Mouse (Mus musculus): ENCODE measurements around the gene Rhbdl2. TPM values are rescaled to one million over a fixed set of nuclear protein-coding genes. Genes with fewer than 3 reads are reported as not detected.

Gene Rhbdl2
- total RNA-seq (2023): not detected in 4 replicates

DNA sequence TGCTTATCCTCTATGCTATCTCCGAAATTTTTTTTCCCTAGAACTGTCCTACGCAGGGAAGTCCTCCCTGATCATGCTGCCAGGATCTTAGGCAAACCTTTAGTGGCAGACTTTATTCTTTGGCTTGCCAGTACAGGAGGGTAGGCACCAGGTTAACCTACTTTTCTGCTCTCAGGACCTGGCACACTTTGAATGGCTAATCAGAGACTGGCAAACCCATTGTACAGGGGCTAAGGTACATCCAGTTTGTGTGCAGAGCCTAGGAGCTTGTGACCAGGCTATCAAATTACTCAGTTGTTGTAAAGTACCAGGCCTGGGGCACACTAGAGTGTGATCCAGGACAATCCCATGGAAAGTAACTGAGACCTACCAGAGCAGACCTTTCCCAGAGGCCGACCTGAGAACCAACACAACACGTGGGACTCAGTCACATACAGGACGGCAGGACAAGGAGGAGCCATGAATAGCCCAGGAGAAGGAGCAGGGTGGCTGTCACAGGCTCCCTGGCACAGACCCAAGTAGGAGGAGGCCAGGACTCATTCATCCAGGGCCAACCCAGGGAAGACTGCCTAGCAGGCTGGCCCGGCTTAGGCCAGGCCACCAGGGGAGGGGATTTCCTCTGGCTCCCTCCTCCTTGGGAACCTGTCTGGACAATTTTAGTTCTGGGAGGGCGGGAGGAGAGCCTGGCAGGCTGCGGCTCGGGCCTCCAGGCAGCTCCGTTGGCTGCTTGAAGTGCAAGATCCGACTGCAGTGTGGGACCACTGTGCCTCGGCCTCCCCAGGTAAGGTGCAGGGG, at the start of gene Rhbdl2:
Gene Rhbdl2, plus strand, starts transcription at position 684 of the 795 bp plus-strand sequence.

DNA sequence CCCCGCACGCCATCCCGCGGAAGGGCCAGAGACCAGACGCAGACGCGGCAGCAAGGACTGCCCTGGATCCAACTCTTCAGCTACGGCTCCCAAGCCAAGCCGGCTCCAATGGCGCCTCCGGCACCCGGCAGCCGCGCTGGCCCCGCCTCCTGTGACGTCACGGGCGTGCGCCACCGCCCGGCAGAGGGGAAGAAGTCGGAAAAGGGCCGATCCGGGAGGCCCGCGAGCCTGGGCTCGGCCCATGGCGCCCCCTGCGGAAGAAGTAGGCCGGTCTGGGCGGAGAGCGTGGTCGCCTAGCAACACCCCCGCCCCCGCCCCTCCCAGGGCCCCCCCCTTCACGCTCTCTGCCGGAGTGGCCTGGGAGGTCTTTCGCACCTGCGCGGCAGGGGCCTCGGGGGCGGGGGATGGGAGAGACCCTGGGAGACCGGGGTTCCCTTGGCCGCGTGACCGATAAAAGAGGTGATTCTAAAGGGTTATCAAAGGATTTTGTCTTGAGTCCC, 37.5 kb upstream of the Rhbdl2 start, which contains the start of gene Akirin1:
Gene Akirin1, minus strand, starts transcription at position 194 of the 500 bp plus-strand sequence.

DNA sequence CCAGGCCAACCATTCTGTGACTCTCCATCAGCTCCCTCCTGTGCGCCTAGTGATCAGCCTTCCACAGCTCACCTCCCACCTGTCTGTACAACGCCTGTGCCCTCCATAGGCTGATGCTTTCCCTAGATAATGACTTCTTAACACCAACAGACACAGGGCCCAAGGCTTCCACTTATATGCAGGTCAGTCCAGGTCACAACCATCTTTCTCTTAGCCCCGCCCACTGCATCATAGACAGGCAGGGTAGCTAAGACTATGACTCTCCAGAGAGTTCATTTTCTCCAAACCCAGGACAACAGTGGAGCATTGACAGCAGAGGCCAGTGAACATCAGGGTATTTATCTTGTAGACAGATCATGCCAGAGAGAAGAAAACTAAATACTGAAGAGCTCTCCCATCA, 71.7 kb downstream of the Rhbdl2 start, which contains the start of gene 4933427I04Rik:
Gene 4933427I04Rik, plus strand, starts transcription at position 301 of the 400 bp plus-strand sequence.

Other genes starting within 250 kb of the Rhbdl2 start
- gene Macf1, start 103.5 kb upstream of the Rhbdl2 start, total RNA-seq (2023): 685 to 709 TPM (median 697 TPM) in 4 replicates
- gene Ndufs5, start 69.7 kb upstream of the Rhbdl2 start, total RNA-seq (2023): 24.0 to 38.7 TPM (median 29.7 TPM) in 4 replicates
- gene Akirin1, start 37.5 kb upstream of the Rhbdl2 start, total RNA-seq (2023): 59.3 to 63.3 TPM (median 62.2 TPM) in 4 replicates
- not detected in 4 replicates for gene 4933427I04Rik, start 71.8 kb downstream of the Rhbdl2 start, total RNA-seq (2023)
- 12.9 to 18.3 TPM (median 16.0 TPM) in 4 replicates for gene Mycbp, start 117.0 kb downstream of the Rhbdl2 start, total RNA-seq (2023)
- 102 to 114 TPM (median 108 TPM) in 4 replicates for gene Rragc, start 129.6 kb downstream of the Rhbdl2 start, total RNA-seq (2023)
- gene 4930535I16Rik, start 130.1 kb downstream of the Rhbdl2 start, total RNA-seq (2023): 1.3 to 2.1 TPM (median 1.8 TPM) in 3 of 4 replicates, not detected in the other

Measured in B cell, adult 62 days (primary cell).